Mouse (Mus musculus) CH12.LX (cell line): ENCODE data around the gene Chst8. TPM values are rescaled to one million over a fixed set of nuclear protein-coding genes. Genes with fewer than 3 reads are reported as not detected.

Source experiments
- DNase-seq: peaks from one replicate; pipeline ENCODE4 v3.0.0-alpha.2; 2013; ENCODE audit errors: extremely low read depth
- H3K27ac ChIP-seq: 2 replicates; pipeline ENCODE4 v1.5.1; 2012; ENCODE audit warnings: low read depth, mild to moderate bottlenecking, control low read depth, moderate library complexity; ENCODE audit not compliant: insufficient read depth
- H3K27me3 ChIP-seq: replicated peaks from 2 replicates; pipeline ENCODE3; 2012; ENCODE audit warnings: inconsistent platforms
- H3K36me3 ChIP-seq, 2 experiments: replicated peaks in 1 of 2; 2 replicates each; pipeline versions ENCODE3 to v1.6.1; 2012; ENCODE audit warnings: inconsistent platforms in 1 of 2, low read length in 1 of 2, mild to moderate bottlenecking in 1 of 2, mixed read lengths in 1 of 2, moderate library complexity in 1 of 2; ENCODE audit not compliant: control insufficient read depth in 1 of 2, insufficient read depth in 1 of 2
- H3K4me1 ChIP-seq, 2 experiments: 2 replicates each; pipeline ENCODE4 v1.6.1; 2012; ENCODE audit warnings: inconsistent platforms in 1 of 2, moderate library complexity in 1 of 2; ENCODE audit not compliant: insufficient read depth in 2 of 2, control insufficient read depth in 1 of 2
- H3K4me2 ChIP-seq: 2 replicates; pipeline ENCODE4 v1.6.1; 2012; ENCODE audit warnings: low read depth, mild to moderate bottlenecking, control low read depth; ENCODE audit not compliant: poor library complexity, insufficient read depth, severe bottlenecking
- H3K4me3 ChIP-seq, 3 experiments: fragments of 150-350 bp in 1 of 3; sonication (generic) in 1 of 3; replicated peaks in 1 of 3; 2 replicates each; pipeline versions ENCODE3 to v1.5.1; 2011 to 2012; ENCODE audit warnings: low read depth in 2 of 3, low read length in 2 of 3, mild to moderate bottlenecking in 2 of 3, moderate library complexity in 2 of 3, control low read depth in 1 of 3, improper control_type of control experiment in 1 of 3, inconsistent platforms in 1 of 3, mixed read lengths in 1 of 3; ENCODE audit not compliant: poor library complexity in 1 of 3
- H3K79me2 ChIP-seq: replicated peaks from 2 replicates; pipeline ENCODE4 v1.6.1; 2012; ENCODE audit warnings: mild to moderate bottlenecking, moderate library complexity; ENCODE audit not compliant: control insufficient read depth, poor library complexity, insufficient read depth, severe bottlenecking; ENCODE audit errors: extremely low read depth
- H3K9ac ChIP-seq: 2 replicates; pipeline ENCODE4 v1.6.1; 2012; ENCODE audit warnings: low read depth, mild to moderate bottlenecking, control low read depth, moderate library complexity; ENCODE audit not compliant: insufficient read depth
- H3K9me3 ChIP-seq: replicated peaks from 2 replicates; pipeline ENCODE3; 2012; ENCODE audit warnings: low read length, inconsistent platforms, mixed read lengths
- BHLHE40 ChIP-seq: IDR thresholded peaks from 2 replicates; pipeline ENCODE4 v1.6.1; 2011; ENCODE audit warnings: mild to moderate bottlenecking, low read depth, low read length, improper control_type of control experiment
- CHD2 ChIP-seq: IDR thresholded peaks from 2 replicates; pipeline ENCODE4 v1.6.1; 2011; ENCODE audit warnings: low read length, improper control_type of control experiment
- E2F4 ChIP-seq: IDR thresholded peaks from 2 replicates; pipeline ENCODE4 v1.6.1; 2011; ENCODE audit warnings: low read depth, low read length, improper control_type of control experiment; ENCODE audit not compliant: insufficient replicate concordance
- ELF1 ChIP-seq: IDR thresholded peaks from 2 replicates; pipeline ENCODE4 v1.6.1; 2014; ENCODE audit warnings: low read depth, mild to moderate bottlenecking, inconsistent platforms, low read length, improper control_type of control experiment
- GABPA ChIP-seq: IDR thresholded peaks from 2 replicates; pipeline ENCODE4 v1.6.1; 2012; ENCODE audit warnings: low read depth, low read length, improper control_type of control experiment, inconsistent platforms; ENCODE audit not compliant: insufficient replicate concordance
- JUN ChIP-seq: IDR thresholded peaks from 2 replicates; pipeline ENCODE4 v1.6.1; 2011; ENCODE audit warnings: low read depth, mild to moderate bottlenecking, low read length, improper control_type of control experiment, moderate library complexity; ENCODE audit not compliant: insufficient read depth
- KAT2A ChIP-seq: IDR thresholded peaks from 2 replicates; pipeline ENCODE4 v1.6.1; 2012; ENCODE audit warnings: low read length, improper control_type of control experiment, inconsistent platforms; ENCODE audit not compliant: insufficient replicate concordance
- MYC ChIP-seq: IDR thresholded peaks from 2 replicates; pipeline ENCODE4 v1.6.1; 2011; ENCODE audit warnings: low read depth, mild to moderate bottlenecking, improper control_type of control experiment, low read length
- NELFE ChIP-seq: IDR thresholded peaks from 2 replicates; pipeline ENCODE4 v1.6.1; 2011; ENCODE audit warnings: low read depth, low read length, improper control_type of control experiment
- NRF1 ChIP-seq: IDR thresholded peaks from 2 replicates; pipeline ENCODE4 v1.6.1; 2014; ENCODE audit warnings: low read depth, mild to moderate bottlenecking, inconsistent platforms, low read length, improper control_type of control experiment, moderate library complexity
- PAX5 ChIP-seq: IDR thresholded peaks from 2 replicates; pipeline ENCODE4 v1.6.1; 2012; ENCODE audit warnings: low read length, inconsistent platforms, mixed read lengths
- POLR2AphosphoS2 ChIP-seq: IDR thresholded peaks from 2 replicates; pipeline ENCODE4 v1.6.1; 2011; ENCODE audit warnings: low read depth, low read length, improper control_type of control experiment
- SIN3A ChIP-seq: IDR thresholded peaks from 2 replicates; pipeline ENCODE4 v1.6.1; 2012; ENCODE audit warnings: low read length, improper control_type of control experiment, inconsistent platforms
- SMC3 ChIP-seq: IDR thresholded peaks from 2 replicates; pipeline ENCODE4 v1.6.1; 2011; ENCODE audit warnings: low read depth, low read length, improper control_type of control experiment
- TBP ChIP-seq: conservative IDR thresholded peaks from 2 replicates; pipeline ENCODE4 v1.6.1; 2011; ENCODE audit warnings: low read depth, low read length, improper control_type of control experiment
- TCF12 ChIP-seq: IDR thresholded peaks from 2 replicates; pipeline ENCODE4 v1.6.1; 2014; ENCODE audit warnings: low read depth, mild to moderate bottlenecking, inconsistent platforms, low read length, improper control_type of control experiment
- USF1 ChIP-seq: IDR thresholded peaks from 2 replicates; pipeline ENCODE4 v1.6.1; 2014; ENCODE audit warnings: low read depth, mild to moderate bottlenecking, inconsistent platforms, low read length, improper control_type of control experiment
- ZC3H11A ChIP-seq: IDR thresholded peaks from 2 replicates; pipeline ENCODE4 v1.6.1; 2012; ENCODE audit warnings: low read depth, mild to moderate bottlenecking, inconsistent platforms, low read length, improper control_type of control experiment
- ZKSCAN1 ChIP-seq: IDR thresholded peaks from 2 replicates; pipeline ENCODE4 v1.6.1; 2012; ENCODE audit warnings: low read depth, inconsistent platforms, low read length, improper control_type of control experiment, borderline replicate concordance
- ZNF384 ChIP-seq: IDR thresholded peaks from 2 replicates; pipeline ENCODE4 v1.6.1; 2012; ENCODE audit warnings: low read depth, low read length, improper control_type of control experiment, inconsistent platforms
- dilution Hi-C: fragments of 300-500 bp; cut with MboI; formaldehyde crosslinking; loops from 2 replicates; pipeline ENCODE4 v1.14.3; 2020; ENCODE audit warnings: low sequenced_read_pairs; ENCODE audit not compliant: extremely low pct_unique_long_range_greater_than_20kb, extremely low pct_ligation_motif_present
- in situ Hi-C: fragments of 300-500 bp; cut with MboI; formaldehyde crosslinking; loops from 3 replicates; pipeline ENCODE4 v1.14.3; 2019; ENCODE audit warnings: low sequenced_read_pairs, low pct_ligation_motif_present, low pct_unique_long_range_greater_than_20kb, mixed read lengths
- polyA plus RNA-seq: library from polyadenylated mRNA; unstranded; fragments of >175 nt; gene quantifications from 2 replicates; pipeline ENCODE4 v1.2.1, GENCODE M21; 2012; ENCODE audit warnings: low read depth; ENCODE audit not compliant: insufficient read length
- total RNA-seq, 2 experiments: library from RNA; depleted of rRNA; stranded (reverse); fragments of 300-350 nt in 1 of 2; fragments of >200 nt in 1 of 2; gene quantifications; 2 replicates each; pipeline ENCODE4 v1.2.3; 2012 to 2014

Gene Chst8
- total and polyA plus RNA-seq, 3 experiments: 0.13 to 0.27 (median 0.16) TPM

GRCm38 (mm10) chr7:34805691-34806205 lies 6.8 kb downstream of the Chst8 start:
- H3K9me3 ChIP-seq: no peaks in the 10 kb centered on the region
- dilution Hi-C loops: no loop called here
- in situ Hi-C loops: no loop called here

GRCm38 (mm10) chr7:34805042-34805441 lies 7.5 kb downstream of the Chst8 start:
- no peak overlapping the region for H3K9ac ChIP-seq
- H3K27me3 ChIP-seq: peaks cover 20% of the 10 kb centered on the region
- no peaks in the 10 kb centered on the region for H3K36me3 ChIP-seq
- TF ChIP-seq MYC: no peak
- TF ChIP-seq TCF12: no peak
- no peak for TF ChIP-seq E2F4
- TF ChIP-seq JUN: no peak
- no peak for TF ChIP-seq ZKSCAN1
- no peak for TF ChIP-seq POLR2AphosphoS2
- no peak for TF ChIP-seq ZNF384
- no peak for TF ChIP-seq KAT2A
- no peak for TF ChIP-seq TBP
- no peak for TF ChIP-seq NRF1
- TF ChIP-seq SIN3A: no peak
- TF ChIP-seq BHLHE40: no peak
- no peak for TF ChIP-seq SMC3
- TF ChIP-seq CHD2: no peak
- no peak for TF ChIP-seq GABPA
- no peak for TF ChIP-seq ELF1
- TF ChIP-seq PAX5: no peak
- TF ChIP-seq USF1: no peak
- TF ChIP-seq NELFE: no peak
- TF ChIP-seq ZC3H11A: no peak
- H3K4me3 ChIP-seq: no peak overlapping the region
- no peak for DNase-seq
- no peak overlapping the region for H3K27ac ChIP-seq
- peaks cover 0 to 2% of the 10 kb centered on the region in 2 experiments; a peak in 1 of 4 replicates for H3K4me1 ChIP-seq
- no peaks in the 10 kb centered on the region for H3K79me2 ChIP-seq
- dilution Hi-C loops (no loop called here), in situ Hi-C loops (no loop called here)
- H3K4me2 ChIP-seq: no peak overlapping the region
- no peaks in the 10 kb centered on the region for H3K9me3 ChIP-seq

More at GRCm38 (mm10) chr7:34805691-34806205, 6.8 kb downstream of the Chst8 start:
- Histone ChIP-seq H3K79me2 (no peaks in the 10 kb centered on the region), H3K4me2 (no peak overlapping the region), H3K36me3 (no peaks in the 10 kb centered on the region), H3K9ac (no peak overlapping the region), H3K4me3 (no peak overlapping the region), H3K27me3 (peaks cover 14% of the 10 kb centered on the region), H3K4me1 (peaks cover 0 to 2% of the 10 kb centered on the region in 2 experiments; a peak in 1 of 4 replicates), H3K27ac (no peak overlapping the region)
- no peak for DNase-seq
- TF ChIP-seq SIN3A: no peak
